Mouse (Mus musculus): ENCODE measurements around the gene Rab3ip. TPM values are rescaled to one million over a fixed set of nuclear protein-coding genes. Genes with fewer than 3 reads are reported as not detected.

Rab3ip gene
- total RNA-seq, 2 experiments from 2014 or later, result 42.6 to 47.3 TPM

DNA sequence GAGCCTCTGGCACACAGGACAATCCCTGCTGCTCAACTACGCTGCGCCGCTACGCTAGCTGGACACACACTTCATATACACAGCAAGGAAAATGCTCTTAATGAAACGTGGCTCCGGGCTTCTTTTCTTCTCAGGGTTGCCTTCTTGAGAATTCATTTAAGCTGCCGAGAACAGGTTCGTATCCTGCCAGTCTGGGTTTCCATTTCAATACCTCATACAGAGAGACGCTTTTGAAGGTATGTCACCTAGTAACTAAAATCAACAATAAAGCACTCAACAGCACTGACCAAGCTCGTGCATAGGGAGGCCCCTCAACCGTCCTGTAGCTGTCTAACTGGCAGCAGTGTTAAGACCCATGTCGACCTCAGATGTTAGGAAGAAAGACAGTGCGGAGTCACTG, 18.2 kb downstream of the Rab3ip start:
- Histone ChIP-seq H3K27ac (no peak overlapping the region), H3K4me3 (no peak overlapping the region)
- no peak for DNase-seq (ENCODE audit: extremely low spot score in 1 of 2, low spot score in 2 of 2)
- no peak for TF ChIP-seq CTCF (IDR thresholded peaks at IDR 0.05)
- intact Hi-C loops (cut with DNase I), result no loop called here

DNA sequence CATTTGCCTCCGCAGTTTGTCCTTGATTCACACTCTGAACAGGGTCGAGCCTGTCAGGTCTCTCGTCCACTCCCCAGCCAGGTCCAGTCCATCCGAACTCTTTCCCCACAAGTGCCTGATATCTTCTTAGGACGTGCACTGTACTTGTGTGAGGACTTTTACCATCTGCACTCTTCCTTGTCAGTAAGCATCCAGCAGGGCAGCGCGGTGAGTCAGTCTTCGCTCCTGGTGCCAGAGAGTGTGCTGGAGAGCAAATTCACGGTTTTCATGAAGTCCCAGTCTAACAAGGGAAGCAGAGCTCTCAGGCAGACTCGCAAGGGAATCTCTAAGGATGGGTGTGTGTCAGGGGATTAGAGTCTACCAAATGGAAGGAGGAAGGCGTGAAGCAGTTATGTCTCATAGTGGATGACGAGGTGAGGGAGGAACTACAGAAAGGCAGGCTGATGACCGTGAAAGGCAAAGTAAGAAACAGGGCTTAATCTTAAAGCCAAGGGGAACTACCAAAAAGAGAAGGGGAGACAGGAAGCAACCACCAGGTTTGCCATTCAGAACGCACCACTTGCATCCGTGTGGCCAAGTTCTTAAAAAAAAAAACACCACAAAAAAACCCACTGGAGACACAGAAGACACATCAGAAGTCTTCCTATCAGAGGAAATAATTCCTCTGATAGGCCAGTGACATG, 18.9 kb downstream of the Rab3ip start:
- intact Hi-C loops (cut with DNase I), result no loop called here
- peak in 1 of 2 experiments; percentile 29 for DNase-seq (ENCODE audit: extremely low spot score in 1 of 2, low spot score in 2 of 2)
- no peak for TF ChIP-seq CTCF (IDR thresholded peaks at IDR 0.05)

DNA sequence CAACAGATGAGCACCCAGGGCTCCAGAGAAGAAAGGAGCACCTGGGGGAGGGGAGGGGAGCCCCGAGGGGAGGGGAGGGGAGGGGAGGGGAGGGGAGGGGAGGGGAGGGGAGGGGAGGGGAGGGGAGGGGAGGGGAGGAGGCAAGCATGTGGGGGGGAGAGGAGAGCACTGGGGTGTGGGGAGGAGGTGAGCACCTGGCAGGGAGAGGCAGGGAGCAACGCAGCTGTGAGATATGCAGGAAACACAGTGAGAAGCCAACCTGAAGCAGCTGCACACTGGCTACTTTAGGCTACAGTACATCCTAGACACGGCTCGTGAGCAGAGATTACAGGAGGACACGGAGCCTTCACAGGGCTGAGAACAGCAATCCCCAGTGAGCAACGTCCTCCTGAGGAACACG, 19.6 kb downstream of the Rab3ip start:
- no peak for TF ChIP-seq CTCF (IDR thresholded peaks at IDR 0.05)
- no peak overlapping the region for H3K4me3 ChIP-seq
- DNase-seq (ENCODE audit: extremely low spot score in 1 of 2, low spot score in 2 of 2), result no peak
- no peak overlapping the region for H3K27ac ChIP-seq
- intact Hi-C loops (cut with DNase I), result no loop called here

More for the DNA sequence above, 18.9 kb downstream of the Rab3ip start:
- no peak overlapping the region for H3K4me3 ChIP-seq
- H3K27ac ChIP-seq, result no peak overlapping the region

DNA sequence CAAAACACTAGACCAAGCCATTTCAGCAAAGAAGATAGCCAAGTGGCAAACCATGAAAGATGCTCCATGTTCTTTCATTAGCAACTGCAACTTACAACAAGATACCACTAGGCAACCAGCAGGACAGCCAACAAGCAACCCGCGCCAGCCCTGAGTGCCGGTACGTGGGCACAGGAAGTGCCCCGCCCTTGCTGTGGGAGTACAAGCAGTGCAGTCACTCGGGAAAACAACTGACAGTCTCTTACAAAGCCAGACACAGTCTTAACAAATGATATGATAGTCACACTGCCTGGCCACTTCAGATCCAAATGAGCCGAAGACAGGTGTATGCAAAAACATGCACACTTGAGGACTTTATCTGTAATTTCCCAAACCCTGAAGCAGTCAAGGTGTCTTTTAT, 20.1 kb downstream of the Rab3ip start:
- DNase-seq (ENCODE audit: extremely low spot score in 1 of 2, low spot score in 2 of 2), result no peak
- Histone ChIP-seq H3K27ac (no peak overlapping the region), H3K4me3 (no peak overlapping the region)
- intact Hi-C loops (cut with DNase I), result no loop called here
- no peak; the same call in 1 of the 2 replicates for TF ChIP-seq CTCF (IDR thresholded peaks at IDR 0.05)

DNA sequence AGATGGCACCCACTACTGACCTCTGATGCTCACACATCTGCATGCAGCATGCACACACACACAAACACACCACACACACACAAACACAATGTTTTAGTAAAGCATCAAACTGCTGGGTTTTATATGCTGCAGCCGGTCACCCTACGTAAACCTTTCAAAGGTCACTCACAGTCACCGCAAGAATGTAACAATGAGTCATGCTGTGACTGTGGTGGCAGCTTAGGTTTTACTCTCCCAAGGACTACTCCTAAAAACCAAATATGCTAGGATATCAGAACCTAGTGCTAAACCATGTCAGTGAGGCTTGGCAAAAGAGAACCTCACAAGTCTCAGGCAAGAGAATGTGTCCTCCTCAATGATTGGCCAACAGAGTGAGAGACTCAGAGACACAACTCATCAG, 21.7 kb downstream of the Rab3ip start:
- no peak for TF ChIP-seq CTCF (IDR thresholded peaks at IDR 0.05)
- H3K27ac ChIP-seq, result no peak overlapping the region
- no peak for DNase-seq (ENCODE audit: extremely low spot score in 1 of 2, low spot score in 2 of 2)
- intact Hi-C loops (cut with DNase I), result no loop called here
- no peak overlapping the region for H3K4me3 ChIP-seq

DNA sequence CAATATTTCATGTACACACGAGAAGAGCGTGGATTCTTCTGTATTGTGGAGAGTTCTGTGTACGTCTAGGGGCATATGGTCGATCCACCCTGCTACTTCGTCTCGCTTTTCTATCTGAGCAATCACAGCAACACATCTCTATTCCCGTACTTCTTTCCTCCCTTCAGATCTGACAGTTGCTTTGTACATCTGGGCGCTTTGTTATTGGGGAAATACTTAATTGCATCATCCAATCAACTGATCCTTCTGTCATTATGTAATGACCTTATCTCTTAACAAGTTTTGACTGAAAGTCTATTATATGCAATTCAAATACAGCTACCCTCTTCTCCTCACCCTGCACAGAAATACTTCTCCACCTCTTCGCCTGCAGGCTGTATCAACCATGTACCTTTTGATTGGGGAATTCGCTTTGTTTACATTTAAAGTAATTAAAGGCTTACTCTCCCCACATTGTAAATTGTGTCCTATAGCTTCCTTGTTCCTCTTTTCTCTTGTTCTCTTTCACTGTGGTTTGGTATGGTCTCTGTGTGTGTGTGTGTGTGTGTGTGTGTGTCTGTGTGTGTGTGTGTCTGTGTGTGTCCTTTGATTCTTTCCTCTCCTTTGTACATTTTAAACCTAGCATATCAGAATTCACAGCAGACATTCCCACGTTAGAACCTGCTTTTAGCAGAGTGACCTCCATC, 24.0 kb downstream of the Rab3ip start:
- Histone ChIP-seq H3K4me3 (no peak overlapping the region), H3K27ac (no peak overlapping the region)
- intact Hi-C loops (cut with DNase I), result no loop called here
- TF ChIP-seq CTCF (IDR thresholded peaks at IDR 0.05), result no peak
- no peak for DNase-seq (ENCODE audit: extremely low spot score in 1 of 2, low spot score in 2 of 2)

DNA sequence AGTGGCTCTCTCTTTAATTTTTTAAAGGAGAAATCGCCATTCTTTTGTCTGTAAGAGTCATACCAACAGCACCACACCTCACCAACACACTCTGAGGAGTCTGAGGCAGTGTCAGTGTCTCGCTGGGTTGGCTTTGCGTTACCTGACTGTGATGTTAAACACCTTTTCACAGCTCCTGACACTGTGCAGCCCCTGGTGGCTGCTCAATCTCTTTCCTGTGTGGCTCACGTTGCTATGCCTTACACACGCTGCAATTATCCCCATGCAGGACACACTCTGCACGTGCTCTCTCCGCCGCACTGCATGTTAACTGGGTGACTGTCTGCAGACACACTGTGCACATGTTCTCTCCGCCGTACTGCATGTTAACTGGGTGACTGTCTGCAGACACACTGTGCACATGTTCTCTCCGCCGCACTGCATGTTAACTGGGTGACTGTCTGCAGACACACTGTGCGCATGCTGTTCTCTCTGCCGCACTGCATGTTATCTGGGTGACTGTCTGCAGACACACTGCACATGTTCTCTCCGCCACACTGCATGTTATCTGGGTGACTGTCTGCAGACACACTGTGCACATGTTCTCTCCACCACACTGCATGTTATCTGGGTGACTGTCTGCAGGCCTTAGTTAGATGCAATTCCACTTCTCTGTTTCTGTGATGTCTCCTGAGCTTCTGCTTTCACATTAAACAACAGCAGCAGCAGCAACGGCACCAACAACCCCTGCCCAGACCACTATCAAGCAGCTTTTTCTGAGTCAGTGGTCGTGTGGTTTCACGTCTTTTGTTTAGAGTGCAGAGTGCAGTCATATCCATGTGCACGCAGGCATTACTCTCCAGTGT, 26.7 kb downstream of the Rab3ip start:
- TF ChIP-seq CTCF (IDR thresholded peaks at IDR 0.05), result no peak
- no peak for DNase-seq (ENCODE audit: extremely low spot score in 1 of 2, low spot score in 2 of 2)

DNA sequence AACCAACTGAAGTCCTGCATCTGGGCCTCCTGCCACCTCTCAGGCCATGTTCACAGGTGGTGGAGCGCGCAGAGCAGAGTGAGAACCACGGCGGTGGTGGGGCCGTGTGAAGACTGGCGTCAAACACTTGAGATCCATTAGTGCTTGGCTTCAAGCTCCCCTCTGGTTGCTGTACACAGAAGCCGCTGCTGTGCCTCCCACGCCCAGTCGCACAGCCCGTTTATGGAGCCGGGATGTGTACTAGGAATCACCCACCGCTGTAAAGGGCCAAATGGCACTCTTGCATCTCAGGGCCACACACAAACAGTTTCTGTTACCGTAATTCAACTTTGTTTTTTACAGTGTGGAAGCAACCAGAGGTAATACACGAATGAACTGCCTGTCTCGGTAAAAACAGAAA, 28.4 kb downstream of the Rab3ip start:
- no peak for TF ChIP-seq CTCF (IDR thresholded peaks at IDR 0.05)
- DNase-seq (ENCODE audit: extremely low spot score in 1 of 2, low spot score in 2 of 2), result no peak
- intact Hi-C loops (cut with DNase I), result no loop called here
- Histone ChIP-seq H3K27ac (no peak overlapping the region), H3K4me3 (no peak overlapping the region)

More for the DNA sequence above, 26.7 kb downstream of the Rab3ip start:
- H3K4me3 ChIP-seq, result no peak overlapping the region
- intact Hi-C loops (cut with DNase I), result no loop called here
- no peak overlapping the region for H3K27ac ChIP-seq

DNA sequence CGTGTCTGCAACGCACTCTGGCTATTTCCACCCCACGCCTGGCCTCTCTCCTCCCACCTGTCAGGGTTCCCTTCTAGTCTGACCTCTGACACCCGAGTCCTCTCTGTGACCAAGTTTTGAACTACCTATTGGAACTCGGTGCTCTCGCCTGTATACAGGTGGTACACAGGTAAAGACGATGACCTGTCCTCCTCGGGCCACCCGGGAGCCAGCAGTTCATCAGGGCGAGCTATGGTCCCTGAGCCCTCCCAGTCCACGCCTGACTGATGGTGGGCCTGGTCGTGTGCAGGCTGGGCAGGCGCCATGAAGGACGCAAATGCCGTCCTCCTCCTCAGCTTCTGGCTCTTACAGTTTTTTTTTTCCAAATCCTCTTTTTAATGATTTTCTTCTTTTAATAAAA, 29.2 kb downstream of the Rab3ip start:
- TF ChIP-seq CTCF (IDR thresholded peaks at IDR 0.05), result no peak
- no peak for DNase-seq (ENCODE audit: extremely low spot score in 1 of 2, low spot score in 2 of 2)
- intact Hi-C loops (cut with DNase I), result no loop called here
- Histone ChIP-seq H3K27ac (no peak overlapping the region), H3K4me3 (no peak overlapping the region)

DNA sequence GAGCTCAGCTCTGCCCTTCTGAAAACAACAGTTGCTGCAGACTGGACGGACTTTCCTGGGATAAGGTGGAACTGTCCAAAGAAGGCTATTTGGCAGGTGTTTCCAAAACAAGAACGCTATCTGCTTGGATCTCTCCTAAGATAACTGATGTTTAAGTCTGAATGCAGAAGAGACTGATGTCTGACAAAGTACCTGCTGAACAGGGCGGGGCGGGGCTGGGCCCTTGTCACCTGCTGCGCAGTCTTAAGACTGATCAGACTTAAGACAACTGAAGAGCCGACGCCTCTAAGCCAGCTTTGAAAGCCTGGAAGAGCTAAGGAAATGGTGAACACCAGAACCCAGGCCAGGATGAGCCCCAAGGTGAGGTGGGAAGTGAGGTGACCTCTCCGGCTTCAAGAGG, 29.9 kb downstream of the Rab3ip start:
- no peak for DNase-seq (ENCODE audit: extremely low spot score in 1 of 2, low spot score in 2 of 2)
- no peak for TF ChIP-seq CTCF (IDR thresholded peaks at IDR 0.05)
- H3K4me3 ChIP-seq, result no peak overlapping the region
- no peak overlapping the region for H3K27ac ChIP-seq
- intact Hi-C loops (cut with DNase I), result no loop called here

DNA sequence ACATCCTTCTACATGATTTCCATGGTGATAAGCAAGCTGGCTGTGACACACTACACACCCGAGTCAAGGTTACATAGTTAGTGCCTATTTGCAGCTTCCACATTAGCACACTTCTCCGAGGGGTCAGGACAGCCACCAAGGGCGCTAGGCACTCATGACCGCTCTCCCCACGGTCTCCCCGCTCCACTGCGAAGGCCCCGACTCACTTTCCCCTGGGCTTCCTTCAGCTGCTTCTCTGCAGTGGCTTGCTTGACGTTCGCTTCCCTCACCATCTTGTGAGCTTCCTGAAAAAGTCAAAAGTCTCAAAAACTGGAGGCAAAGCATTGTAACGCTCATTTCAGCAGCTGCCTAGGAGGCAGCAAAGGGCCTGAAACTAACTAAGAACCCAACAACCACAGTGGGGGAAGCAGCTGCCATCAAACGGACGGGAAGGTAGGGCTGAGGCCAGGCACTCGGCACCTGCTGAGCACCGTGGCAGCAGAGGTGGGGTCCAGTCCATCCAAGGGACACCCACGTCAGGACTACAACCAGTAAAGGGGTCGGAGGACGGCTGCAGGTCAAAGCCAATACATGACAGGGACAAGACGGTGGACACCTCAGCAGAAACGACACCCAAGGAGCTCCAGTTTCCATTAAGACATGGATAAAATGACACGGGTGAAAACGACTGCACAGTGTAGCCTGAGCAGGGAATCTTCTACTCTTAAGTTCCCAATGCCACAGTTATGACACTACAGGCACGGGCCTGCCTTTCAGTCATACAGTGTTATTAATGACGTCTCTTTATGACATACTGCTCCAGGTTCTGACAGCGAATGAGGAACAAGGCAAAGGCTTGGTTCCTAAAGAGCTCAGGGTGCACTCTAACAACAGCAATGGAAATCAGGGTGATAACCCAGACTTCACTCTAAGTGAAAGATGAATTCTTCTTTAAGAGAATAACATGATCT, 30.9 kb downstream of the Rab3ip start:
- Histone ChIP-seq H3K27ac (no peak overlapping the region), H3K4me3 (no peak overlapping the region)
- DNase-seq (ENCODE audit: extremely low spot score in 1 of 2, low spot score in 2 of 2), result no peak
- intact Hi-C loops (cut with DNase I), result no loop called here
- TF ChIP-seq CTCF (IDR thresholded peaks at IDR 0.05), result no peak
